Mouse (Mus musculus): ENCODE data around the gene Slc35e4.

DNA sequence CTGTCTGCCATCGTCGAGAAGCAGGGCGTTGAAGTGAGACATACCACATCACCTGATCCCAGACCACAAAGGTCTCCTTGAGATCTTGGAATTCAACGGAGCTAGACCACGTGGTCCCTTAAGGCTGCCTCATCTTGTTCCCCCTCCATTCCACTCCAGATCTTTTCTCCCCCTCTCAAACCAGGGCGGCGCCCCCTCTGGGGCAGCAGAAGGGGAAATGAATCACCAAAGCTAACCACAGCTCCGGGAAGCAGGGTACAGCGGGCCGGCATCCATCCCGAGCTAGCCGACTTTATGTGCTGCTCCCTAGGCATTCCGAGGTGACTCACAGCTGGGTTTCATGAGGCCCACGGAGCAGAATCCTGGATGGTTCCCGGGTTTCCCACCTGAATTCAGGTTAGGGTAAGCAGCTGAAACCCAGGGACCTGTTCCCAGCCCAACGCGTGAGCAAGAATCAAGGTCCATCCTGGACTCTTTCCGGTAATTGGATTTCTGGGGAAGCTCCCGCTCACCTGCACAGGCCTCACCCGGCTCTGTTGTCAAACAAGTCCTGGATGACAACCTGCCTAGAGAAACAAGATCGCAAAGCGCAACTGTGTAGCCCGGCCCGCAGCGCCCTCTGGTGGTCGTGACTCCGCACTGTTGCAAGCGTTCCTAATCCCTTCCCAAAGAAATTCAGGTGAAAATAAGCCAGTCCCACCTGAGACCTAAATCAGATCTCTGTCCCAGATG, at the start of gene Slc35e4:
- TF ChIP-seq POLR2A (IDR thresholded peaks at IDR 0.05; ENCODE audit: low read depth, low read length), result no peak
- peak; percentile 86 for TF ChIP-seq CTCF (conservative IDR thresholded peaks at IDR 0.05; ENCODE audit: insufficient read depth, insufficient read length, low read depth, low read length)

Measured in kidney, adult 2 months (tissue).